Mouse (Mus musculus): ENCODE measurements around the gene 4930474N05Rik. TPM values are rescaled to one million over a fixed set of nuclear protein-coding genes. Genes with fewer than 3 reads are reported as not detected.

4930474N05Rik gene
- 0.21 TPM for polyA plus RNA-seq (2014; fragmentation: Illumina TruSeq; extraction: RNeasy Lipid Tissue Mini Kit (QIAGEN cat#74804); ENCODE audit: low read depth, low replicate concordance)

DNA sequence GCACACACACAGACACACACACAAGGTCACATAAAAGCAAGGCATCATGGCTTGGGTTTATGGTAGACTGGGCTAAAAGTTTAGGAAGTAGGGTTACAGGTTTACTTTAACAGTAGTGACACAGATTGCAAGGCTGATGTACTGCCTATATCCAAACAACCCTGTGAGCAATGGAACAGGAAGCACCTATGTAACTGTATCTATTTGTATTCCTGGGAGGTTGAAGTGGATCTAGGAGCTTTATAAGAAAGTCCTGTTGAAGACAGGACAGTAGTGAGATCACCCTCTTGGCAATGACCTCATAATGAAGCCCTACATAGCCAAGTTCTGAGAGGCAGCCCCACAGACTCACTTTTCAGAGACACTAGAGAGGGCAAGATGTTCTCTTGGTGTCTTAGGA is at the start of gene 4930474N05Rik:
TSS of gene 4930474N05Rik (plus strand) at position 301 of the 400 bp plus-strand sequence.

Measured in adipose tissue, adult 10 weeks (tissue).